Mouse (Mus musculus) cerebral cortex, adult 2 months (tissue): ENCODE results near the gene Ppp1r9a.

ENCODE experiments used
- whole genome bisulfite sequencing: fragments of 180-500 bp; shearing (Covaris S2); methylation state at CpG from one replicate; pipeline ENCODE4 v1.1.7; 2018; 5-methylcytosine and 5-hydroxymethylcytosine counted together

Gene Ppp1r9a

DNA sequence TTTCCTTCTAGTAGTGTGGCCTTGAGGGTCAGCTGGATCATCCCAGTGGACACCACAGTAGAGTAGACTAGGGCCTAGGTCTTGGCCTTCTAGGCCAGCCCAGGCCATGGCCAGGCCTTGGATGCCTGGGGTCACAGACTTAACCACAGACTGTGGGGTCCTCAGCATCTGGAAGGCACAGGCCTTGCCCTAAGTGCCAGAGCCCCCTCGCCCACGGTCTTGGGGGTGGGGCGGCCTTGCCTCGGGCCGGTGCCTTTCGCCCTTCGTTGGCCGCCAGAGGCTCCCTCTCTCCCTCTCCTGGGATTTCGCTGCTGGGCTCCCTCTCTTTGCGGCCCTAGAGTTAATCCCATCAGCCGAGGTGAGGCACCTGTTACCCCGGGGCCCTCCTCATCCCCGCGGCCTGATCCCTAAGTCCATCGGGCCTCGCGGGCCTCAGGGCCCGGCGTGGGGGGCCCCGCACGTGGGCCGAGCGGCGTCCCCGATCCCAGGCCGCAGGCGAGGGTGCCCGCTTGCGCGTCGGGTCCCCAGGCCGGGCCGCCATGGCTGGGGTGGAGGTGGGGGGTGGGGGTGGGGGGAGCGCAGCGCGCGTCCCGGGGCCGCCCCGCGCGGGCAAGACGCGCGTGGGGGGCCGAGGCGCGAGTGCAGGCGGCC lies at the start of gene Ppp1r9a:
Gene Ppp1r9a (plus strand): TSS at position 244 of the 651 bp plus-strand sequence.
- WGBS, result 2% methylated on average over 37 of the region's 49 CpGs

DNA sequence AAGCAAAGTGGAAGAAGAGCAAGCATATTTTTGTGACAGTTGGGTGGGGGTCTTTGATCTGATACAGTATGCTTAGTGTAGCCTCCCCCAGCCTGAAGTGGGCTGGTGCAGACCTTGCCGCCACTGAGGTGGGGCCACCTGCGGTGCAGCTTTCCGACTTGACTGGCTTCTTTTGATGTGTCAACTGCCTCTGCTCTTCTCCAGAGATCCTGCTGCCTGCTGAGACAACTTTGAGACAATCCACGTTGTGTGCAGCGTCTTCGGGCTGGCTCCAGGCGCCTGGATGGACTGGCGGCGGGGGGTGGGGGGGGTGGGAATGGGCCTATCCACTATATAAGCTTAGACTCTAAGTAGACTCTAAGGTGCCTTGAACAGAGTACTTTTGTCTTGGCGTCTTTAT lies 47.5 kb upstream of the Ppp1r9a start:
- 76% methylated on average over 10 of the region's 10 CpGs for WGBS

DNA sequence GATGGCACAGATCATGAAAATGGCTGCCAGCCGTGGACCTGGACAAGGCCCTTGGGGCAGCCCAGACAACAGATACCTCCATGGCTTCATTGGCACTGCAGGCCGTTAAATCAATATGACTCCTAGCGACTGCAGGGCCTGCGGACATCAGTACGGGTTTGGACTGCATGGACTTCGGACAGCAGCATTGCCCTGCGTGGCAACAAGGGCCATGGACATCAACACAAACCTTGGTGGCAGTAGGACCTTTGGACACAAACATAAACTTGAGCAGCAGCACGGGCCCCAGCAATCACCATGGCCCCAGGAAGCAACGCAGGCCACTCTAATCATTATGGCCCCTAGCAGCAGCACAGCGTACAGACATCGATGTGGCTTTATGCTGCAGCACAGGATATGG lies 45.8 kb upstream of the Ppp1r9a start:
- 98% methylated on average over 11 of the region's 11 CpGs for WGBS

DNA sequence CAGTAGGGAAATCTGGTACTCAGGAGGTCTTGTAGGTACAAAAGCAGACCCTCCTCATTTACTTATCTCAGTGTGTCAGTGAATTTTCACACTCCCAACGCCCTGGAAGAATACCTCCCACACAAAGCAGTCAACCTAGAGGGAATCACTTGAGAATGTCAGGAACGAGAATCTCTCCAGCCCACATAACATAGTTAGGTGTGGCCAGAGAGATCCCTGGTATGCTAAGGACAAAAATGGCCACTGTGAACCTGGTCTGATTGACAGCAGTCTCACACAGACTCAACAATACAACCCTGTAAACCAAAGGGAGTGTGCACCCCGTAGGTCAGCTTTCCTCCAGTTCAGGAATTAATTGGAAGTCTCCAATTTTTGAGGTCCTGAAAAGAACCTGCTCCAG lies 18.4 kb upstream of the Ppp1r9a start:
- 67% methylated on average over 3 of the region's 3 CpGs for WGBS

DNA sequence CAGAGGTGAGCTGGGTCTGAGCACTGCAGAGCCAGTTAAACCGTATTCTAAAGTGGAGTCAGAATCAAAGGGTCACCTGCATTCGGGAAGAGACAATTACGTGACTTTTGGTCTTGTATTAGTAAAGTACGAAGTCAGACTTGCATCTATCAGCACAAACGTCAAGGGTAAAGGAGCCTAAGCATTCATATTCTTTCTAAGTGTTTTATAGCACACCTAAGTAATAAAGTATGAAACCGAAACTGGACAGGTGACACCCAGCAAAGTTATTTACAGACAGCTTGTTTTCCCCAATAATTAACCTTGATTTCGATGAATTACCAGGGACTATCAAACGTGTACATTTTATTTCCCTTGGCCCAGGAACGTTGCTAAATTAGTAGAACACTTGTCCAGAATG lies 13.2 kb upstream of the Ppp1r9a start:
- WGBS, result 88% methylated on average over 9 of the region's 9 CpGs

DNA sequence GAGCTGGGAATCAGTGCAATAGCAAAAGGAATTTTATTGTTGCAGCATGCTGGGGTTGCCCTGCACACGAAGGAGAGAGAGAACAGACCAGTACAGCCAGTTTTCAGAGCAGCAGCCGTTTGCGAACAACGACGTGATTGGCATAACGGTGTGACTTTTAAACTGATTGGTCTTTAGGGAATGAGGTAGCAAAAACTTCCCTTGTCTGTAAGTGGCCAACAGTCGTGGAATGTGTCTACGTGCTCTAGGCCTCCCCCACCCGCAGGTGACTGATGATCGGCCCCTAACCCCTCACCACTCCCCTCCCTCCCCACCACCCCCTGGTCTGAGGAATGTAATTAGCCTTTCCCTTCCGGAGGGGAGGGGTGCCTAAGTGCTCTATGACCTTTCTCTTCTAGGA lies 10.3 kb upstream of the Ppp1r9a start:
- 74% methylated on average over 11 of the region's 11 CpGs for WGBS

DNA sequence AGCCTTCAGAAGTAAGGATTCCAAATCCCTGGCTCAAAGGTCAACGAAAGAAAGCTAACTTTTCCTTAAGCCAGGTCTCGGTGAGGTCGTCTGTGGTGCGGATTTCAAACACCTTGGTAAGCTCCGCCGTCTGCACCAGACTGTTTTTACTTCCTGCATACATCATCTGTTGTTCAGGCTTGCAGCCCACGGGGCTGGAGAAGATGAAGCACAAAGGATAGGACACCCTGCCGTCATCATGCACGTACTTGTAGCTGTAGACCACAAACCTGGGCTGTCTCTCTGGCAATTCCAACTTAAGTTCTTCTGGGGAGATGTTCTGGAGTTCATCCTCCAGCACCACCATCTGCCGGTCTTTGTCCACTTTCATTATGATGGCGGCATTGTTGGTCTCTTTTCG lies 9.4 kb upstream of the Ppp1r9a start:
- 76% methylated on average over 12 of the region's 12 CpGs for WGBS

DNA sequence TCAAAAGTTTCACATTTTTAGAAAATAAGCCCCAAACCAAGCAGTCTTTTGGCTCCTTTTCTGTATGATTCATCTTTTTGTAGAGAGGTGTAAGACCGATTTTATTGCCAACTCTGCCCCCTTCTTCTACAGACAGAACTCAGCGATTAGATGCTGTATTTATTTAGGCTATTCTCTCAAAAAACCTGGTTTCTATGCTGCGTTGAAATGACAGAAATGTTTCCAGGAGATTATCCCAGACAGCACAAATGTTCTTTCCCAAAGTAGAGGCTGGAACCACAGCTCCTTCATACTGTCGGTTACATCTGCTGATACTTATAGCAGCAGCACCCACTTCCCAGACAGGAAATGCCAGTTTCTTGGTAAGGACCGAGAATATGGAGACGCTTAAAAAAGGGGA lies 2.8 kb upstream of the Ppp1r9a start:
- 53% methylated on average over 6 of the region's 6 CpGs for WGBS

DNA sequence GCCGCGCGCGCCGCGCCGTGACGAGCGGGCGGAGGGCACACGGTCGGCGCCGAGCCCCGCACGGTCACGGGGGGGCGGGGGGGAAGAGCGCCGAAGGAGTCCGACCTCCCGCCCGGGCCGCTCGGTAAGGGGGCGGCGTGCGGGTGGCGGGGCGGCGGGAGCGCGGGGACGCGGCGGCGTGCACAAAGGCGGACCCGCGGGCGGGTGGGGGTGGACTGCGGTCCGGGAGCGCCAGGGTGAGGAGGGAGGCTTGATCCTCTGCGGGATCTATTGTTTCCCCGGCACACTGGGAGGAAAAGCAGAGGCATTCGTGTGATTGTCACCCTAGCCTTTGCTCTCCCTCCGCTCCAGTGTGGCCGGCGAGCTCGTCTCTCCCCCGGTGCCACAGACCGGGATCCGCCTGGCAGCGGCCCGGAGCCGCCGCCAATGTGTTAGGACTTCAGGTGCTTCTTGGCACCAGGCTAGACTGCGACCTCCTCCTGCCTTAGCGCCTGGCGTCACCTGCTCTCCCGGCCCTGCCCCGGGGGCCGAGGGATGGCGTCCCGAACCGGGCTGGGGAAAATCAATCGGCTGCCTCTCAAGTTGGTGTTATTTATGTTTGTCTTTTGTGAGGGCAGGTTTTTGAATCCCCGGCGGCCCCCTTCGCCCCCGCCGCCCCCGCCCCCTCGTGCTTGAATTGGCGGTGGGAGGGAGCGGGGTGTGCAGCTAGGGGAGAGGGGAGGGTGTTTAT lies 773 bp downstream of the Ppp1r9a start:
- under 1% methylated on average over 37 of the region's 77 CpGs for WGBS

DNA sequence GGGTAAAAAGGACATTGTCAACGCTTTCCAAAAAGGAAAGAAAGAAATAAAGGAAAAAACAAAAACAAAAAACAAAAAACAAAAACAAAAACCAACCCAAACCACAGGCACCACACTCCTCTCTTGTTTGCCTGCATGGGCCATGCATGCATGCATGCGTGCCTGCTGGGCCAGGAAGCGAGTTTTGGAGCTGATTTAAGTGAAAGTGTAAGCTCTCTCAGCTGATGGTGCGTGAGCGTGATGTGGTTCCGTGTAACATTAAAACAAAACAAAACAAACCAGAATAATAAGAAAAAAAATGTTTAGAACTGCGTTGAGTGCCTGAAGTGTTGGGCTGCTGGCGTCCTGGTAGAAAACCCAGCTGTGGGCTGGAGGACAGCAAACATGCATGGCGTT lies 1.3 kb downstream of the Ppp1r9a start:
- WGBS, result 8% methylated on average over 9 of the region's 9 CpGs

DNA sequence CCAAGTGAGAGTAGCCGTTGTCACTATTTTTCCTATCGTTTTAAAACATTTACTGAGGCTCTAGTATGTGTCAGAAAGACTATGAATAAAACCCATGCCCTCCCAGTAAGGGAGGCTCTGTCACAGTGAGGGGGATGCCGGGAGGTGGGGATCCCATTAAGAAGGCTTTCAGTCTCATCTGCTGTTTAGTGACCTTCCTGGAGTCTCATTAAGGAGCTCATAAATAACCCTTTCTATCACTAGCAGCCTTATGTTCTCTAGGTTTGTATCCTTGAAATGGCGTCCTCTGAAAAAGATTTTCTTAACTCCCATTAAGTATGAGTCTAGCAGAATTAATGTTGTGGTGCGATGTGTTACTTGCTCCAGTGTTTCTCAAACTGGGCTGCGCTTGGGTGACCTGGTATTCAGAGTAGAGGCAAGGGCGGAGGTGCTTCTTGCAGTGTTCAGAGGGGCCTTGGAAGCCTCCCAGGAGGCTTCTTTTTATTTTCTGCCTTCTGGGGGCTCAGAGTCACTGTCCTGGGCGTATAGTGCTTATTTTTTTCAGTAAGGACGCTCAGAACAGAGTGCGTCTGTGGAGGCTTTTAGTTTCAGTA lies 7.4 kb downstream of the Ppp1r9a start:
- 70% methylated on average over 10 of the region's 10 CpGs for WGBS

DNA sequence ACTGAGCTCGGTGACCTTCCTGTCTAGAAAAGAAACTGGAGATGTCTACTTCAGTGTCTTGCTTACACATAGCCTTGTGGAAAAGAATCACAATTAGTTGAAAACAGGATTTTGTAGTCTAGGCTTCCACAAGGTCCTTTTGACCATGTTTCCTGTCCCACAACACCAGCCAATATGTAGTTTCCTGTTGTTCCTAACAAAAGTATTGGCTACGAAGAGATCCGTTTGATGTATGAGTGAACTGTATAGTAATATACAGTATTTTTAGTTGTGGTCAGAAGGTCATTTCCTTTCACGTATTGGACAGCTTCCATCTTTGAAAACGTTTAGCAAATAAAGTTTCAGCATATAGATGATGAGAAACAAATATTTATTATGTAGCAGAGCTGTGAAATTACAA lies 15.8 kb downstream of the Ppp1r9a start:
- 86% methylated on average over 5 of the region's 5 CpGs for WGBS

DNA sequence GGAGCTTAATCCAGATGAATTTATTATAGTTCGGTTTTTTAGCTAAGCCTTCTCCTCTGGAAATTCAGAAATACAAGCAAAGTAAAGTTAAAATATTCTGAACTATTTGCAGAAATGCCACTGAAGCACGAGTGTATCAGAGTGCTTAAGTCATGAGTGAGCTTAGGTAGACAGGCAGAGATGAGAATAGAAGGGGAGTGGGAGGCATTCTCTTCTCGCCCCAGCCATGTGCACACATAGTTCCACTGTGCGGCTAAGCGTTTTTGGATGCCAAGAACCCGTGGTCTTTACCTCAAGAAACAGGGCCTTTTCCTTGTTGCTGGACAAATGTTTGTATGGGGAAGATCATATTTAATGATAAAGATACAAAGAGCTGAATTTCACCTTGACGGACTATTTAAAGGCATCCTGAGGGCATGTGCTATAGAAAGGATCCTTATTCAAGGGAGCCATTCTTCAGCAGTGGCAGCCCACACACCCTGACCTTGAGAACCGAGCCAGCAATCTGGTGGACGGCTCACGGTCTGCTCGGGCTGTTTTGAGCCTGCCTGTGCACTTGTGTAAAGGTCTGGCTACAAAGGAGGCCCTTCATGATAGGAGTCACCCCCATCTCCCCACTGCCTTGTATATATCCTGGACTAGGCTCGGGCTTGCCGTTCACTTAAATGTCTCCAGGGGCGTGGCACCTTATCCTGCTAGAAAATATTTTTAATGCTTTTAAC lies 23.4 kb downstream of the Ppp1r9a start:
- WGBS, result 46% methylated on average over 14 of the region's 14 CpGs

DNA sequence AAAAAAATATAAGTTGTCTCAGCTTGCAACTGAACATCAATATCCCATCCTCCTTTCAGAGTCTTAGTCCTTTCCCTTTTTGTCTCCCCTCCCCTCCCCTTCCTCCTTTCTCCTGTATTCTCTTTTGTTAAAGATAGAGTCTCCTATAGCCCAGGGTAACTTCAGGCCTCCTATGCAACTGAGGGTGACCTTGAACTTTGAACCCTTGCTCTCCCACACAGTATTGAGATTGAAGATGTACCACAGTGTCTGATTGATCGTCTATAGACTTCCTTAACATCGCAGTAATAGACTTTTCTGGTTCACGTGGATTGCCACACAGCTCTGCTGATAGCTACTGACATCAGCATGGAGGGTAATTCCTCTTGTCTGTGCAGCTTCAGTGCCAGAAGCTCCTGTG lies 27.6 kb downstream of the Ppp1r9a start:
- 90% methylated on average over 3 of the region's 3 CpGs for WGBS

DNA sequence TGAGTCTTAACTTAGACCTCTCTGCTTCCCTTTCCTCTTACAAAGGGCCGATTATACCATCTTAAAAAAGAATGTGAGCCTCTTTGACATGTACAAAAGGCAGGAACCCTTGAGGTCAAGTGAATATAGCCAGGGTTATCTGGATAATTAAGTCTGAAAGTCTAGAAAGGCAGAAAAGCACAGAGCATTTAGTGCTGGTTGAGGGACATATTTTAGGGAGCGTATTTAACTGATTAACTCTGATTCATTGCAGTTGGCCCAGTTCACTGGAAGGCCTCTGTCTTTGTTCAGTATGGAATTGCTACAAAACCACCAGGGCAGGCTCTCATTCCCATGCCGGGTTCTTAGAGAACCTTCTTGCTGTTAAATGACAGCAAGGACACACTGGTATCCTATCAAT lies 36.2 kb downstream of the Ppp1r9a start:
- WGBS, result 70% methylated on average over 3 of the region's 3 CpGs

DNA sequence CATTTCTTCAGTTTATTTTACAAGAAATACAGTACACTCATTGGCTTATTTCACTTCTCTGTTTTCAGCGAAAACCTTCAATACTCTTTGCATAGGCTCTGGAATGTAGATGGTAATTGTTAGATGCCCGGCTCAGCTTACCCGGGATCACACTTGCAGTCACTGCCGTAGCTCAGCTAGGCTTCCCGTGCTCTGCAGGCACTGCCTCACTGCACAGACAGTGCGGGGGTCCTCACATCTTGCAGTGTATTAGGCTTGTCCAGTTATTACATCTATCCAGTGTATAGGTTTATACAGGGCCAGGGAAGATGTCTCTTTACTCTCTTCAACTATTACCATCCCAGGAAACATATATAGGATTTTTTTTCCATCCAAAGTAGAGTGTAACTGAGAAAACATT lies 37.4 kb downstream of the Ppp1r9a start:
- 76% methylated on average over 6 of the region's 6 CpGs for WGBS

DNA sequence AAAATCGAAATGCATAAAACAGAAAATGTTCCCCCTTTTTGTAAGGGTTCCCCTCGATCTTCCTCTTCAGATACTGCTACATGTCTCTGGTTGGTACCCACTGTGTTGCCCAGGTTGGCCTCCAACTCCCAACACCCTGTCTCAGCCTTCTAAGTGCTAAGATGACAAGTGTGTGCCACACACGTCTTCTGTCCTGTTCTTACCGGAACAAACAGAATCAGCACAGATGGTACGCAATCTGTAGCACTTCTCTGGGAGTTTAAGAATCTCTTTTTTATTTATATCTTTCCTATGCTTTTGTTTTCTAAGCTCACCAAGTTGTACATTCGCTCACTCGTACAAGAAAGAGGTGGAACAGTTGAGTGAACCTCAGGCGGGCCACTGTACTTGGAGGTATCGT lies 37.9 kb downstream of the Ppp1r9a start:
- 61% methylated on average over 9 of the region's 9 CpGs for WGBS

DNA sequence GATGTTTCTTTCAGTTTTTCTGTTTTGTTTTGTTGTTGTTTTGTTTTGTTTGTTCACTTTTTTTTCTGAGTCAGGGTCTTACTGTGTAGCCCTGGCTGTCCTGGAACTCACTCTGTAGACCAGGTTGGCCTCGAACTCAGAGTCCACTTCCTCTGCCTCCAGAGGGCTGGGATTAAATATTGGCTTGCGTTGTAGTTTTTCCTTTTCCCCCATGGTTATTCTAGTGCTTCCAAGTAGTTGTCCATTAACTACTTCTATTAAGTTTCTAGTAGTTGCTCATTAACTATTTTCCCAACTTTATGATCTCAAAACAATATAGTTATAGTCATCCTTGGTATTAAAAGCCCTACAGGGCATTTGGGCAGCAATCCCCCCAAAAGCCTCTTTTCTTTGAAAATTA lies 41.1 kb downstream of the Ppp1r9a start:
- 92% methylated on average over 2 of the region's 2 CpGs for WGBS

DNA sequence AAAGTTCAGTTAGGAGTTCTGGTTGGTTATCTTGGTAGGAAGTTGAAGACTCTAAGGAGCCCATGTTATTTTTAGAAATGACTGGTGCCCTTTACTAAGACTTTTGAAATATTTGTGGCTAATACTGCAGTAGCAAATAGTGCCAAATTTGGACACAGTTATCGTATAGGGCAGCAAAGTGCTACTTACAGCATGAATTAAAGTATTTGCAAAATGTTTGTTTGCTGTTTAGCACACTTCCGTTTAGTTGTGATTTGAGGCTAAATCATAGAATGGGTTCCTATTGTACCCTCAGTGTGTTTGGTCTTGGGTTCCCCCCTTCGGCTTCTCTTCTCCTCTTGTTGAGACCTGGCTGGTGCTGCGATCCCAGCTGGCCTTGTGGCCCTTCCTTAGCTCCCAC lies 45.3 kb downstream of the Ppp1r9a start:
- WGBS, result 89% methylated on average over 4 of the region's 4 CpGs

DNA sequence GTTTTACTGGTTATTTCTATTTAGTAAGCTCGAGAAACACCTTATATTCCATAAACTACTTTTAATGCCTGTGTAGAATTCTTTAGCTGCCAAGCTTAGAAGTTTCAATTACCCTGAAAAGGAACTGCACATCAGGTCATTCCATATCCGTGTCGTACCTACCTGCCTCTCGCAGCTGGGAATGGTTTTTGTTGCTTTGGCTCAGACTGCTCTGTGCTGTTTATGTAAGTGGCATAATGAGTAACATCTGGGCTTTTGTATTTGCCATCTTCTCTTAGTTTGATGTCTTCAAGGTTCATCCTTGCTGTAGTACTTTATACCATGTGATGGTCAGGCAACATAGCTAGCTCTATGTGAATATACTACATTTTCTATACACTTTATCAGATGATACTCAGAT lies 47.0 kb downstream of the Ppp1r9a start:
- WGBS, result 90% methylated on average over 4 of the region's 4 CpGs

DNA sequence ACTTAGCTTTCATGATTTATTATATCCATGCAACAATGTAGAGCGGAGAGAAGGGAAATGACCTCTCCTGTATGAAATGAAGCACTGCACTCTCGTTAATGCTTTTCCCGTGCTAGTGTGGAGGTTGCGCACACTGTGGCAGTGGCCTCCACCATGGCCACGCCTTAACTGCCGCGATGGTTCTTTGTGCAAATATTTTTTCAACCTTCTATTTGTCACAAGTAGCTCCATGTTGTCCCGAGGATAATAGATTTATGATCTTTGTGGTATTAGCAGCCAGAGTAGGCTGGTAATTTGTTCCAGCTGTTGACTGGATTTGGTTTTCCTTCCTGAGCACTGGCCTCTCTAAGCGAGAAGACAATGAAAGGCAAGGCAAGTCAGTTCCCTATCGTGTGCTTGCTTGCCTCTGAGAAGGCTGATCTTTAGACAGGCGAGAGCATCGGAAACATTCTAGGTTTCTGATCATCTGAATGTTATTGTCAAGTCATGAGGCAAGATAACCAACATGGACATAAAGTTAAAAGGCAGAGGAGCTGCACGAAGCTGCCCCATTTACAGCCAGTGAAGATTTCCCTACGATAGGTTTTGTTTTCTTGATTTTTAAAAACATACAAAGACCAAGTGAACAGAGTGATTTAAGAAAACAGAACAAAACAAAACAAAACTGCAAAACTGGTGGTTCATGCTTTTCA lies 50.5 kb downstream of the Ppp1r9a start:
- WGBS, result 88% methylated on average over 14 of the region's 14 CpGs

DNA sequence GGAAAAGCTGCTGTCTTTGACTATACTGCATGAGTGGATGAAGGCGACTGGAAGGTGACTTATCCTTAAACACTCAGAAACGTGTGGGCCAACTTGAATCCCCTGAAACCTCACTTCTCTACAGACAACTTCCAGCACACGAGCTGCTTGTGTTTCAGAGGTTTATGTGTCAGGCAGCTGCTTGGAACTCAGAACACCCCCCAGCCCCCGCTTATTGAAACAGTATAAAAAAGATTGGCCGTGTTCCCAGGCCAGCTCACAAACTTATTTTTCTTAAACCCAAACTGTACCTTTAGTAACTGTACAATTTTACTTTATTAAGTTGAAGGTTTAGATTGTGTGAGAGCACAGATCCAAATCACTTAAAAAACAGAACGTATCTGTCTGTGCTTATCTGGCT lies 53.9 kb downstream of the Ppp1r9a start:
- 49% methylated on average over 6 of the region's 6 CpGs for WGBS
